Mouse (Mus musculus): ENCODE measurements around the gene Slc18a2. TPM values are rescaled to one million over a fixed set of nuclear protein-coding genes. Genes with fewer than 3 reads are reported as not detected.

Gene Slc18a2
- total RNA-seq, 1 experiment: 0.18 TPM

GRCm38 (mm10) chr19:59228376-59228775 is 32.3 kb upstream of the Slc18a2 start:
- Histone ChIP-seq H3K4me3 (ENCODE audit: insufficient read depth in 1 of 2, low read depth in 1 of 2, low read length in 2 of 2, poor library complexity in 1 of 2, severe bottlenecking in 1 of 2) (no peak overlapping the region), H3K4me1 (ENCODE audit: control insufficient read depth in 2 of 2, insufficient read depth in 2 of 2, low read length in 2 of 2, poor library complexity in 1 of 2) (no peaks in the 10 kb centered on the region), H3K36me3 (ENCODE audit: control insufficient read depth, insufficient read depth, low read length, poor library complexity, severe bottlenecking) (no peaks in the 10 kb centered on the region), H3K27ac (ENCODE audit: insufficient read depth, low read depth, low read length, poor library complexity, severe bottlenecking) (no peak overlapping the region), H3K9me3 (ENCODE audit: control insufficient read depth, insufficient read depth, low read depth, low read length) (no peaks in the 10 kb centered on the region), H3K9ac (ENCODE audit: insufficient read depth, low read depth, low read length, poor library complexity, severe bottlenecking) (no peak overlapping the region)
- no peak for DNase-seq (ENCODE audit: low read depth, low spot score)
- in situ Hi-C loops (cut with MboI; ENCODE audit: low sequenced_read_pairs in 2 of 2, unreplicated experiment in 2 of 2): no loop called here
- TF ChIP-seq ZNF384 (IDR thresholded peaks at IDR 0.05; ENCODE audit: low read depth, low read length) (no peak), ZC3H11A (IDR thresholded peaks at IDR 0.05; ENCODE audit: borderline replicate concordance, low read depth, low read length) (no peak), CHD2 (IDR thresholded peaks at IDR 0.05; ENCODE audit: low read depth, low read length) (no peak), HCFC1 (IDR thresholded peaks at IDR 0.05; ENCODE audit: borderline replicate concordance, insufficient read depth, low read length) (no peak), MAFK (IDR thresholded peaks at IDR 0.05; ENCODE audit: insufficient read depth, low read depth, low read length) (no peak)

GRCm38 (mm10) chr19:59232786-59233185 is 27.9 kb upstream of the Slc18a2 start:
- H3K4me3 ChIP-seq (ENCODE audit: insufficient read depth in 1 of 2, low read depth in 1 of 2, low read length in 2 of 2, poor library complexity in 1 of 2, severe bottlenecking in 1 of 2): no peak overlapping the region
- in situ Hi-C loops (cut with MboI; ENCODE audit: low sequenced_read_pairs in 2 of 2, unreplicated experiment in 2 of 2): no loop called here
- TF ChIP-seq MAFK (IDR thresholded peaks at IDR 0.05; ENCODE audit: insufficient read depth, low read depth, low read length) (no peak), CHD2 (IDR thresholded peaks at IDR 0.05; ENCODE audit: low read depth, low read length) (no peak), ZC3H11A (IDR thresholded peaks at IDR 0.05; ENCODE audit: borderline replicate concordance, low read depth, low read length) (no peak), ZNF384 (IDR thresholded peaks at IDR 0.05; ENCODE audit: low read depth, low read length) (no peak), HCFC1 (IDR thresholded peaks at IDR 0.05; ENCODE audit: borderline replicate concordance, insufficient read depth, low read length) (no peak)

DNA sequence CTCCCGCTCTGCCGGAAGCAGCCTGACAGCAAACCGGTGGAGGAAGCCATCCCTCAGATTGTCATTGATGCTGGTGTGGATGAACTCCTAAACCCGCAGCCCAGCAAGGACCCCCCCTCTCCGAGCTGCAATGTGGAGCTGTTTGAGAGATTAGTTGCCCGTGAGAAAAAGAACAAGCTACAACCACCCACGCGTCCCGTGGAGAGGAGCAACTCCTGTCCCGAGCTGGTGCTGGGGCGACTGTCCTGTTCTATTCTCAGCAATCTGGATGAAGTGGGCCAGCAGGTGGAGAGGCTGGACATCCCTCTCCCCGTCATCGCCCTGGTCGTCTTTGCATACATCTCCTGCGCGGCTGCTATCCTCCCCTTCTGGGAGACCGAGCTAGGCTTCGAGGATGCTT is 25.7 kb upstream of the Slc18a2 start:
- no peak for DNase-seq (ENCODE audit: low read depth, low spot score)
- in situ Hi-C loops (cut with MboI; ENCODE audit: low sequenced_read_pairs in 2 of 2, unreplicated experiment in 2 of 2): no loop called here
- Histone ChIP-seq H3K36me3 (ENCODE audit: control insufficient read depth, insufficient read depth, low read length, poor library complexity, severe bottlenecking) (no peaks in the 10 kb centered on the region; the same call in 1 of the 2 replicates), H3K4me3 (ENCODE audit: insufficient read depth in 1 of 2, low read depth in 1 of 2, low read length in 2 of 2, poor library complexity in 1 of 2, severe bottlenecking in 1 of 2) (no peak overlapping the region), H3K4me1 (ENCODE audit: control insufficient read depth in 2 of 2, insufficient read depth in 2 of 2, low read length in 2 of 2, poor library complexity in 1 of 2) (no peaks in the 10 kb centered on the region; a peak in 1 of 4 replicates), H3K27ac (ENCODE audit: insufficient read depth, low read depth, low read length, poor library complexity, severe bottlenecking) (no peak overlapping the region), H3K9ac (ENCODE audit: insufficient read depth, low read depth, low read length, poor library complexity, severe bottlenecking) (no peak overlapping the region), H3K9me3 (ENCODE audit: control insufficient read depth, insufficient read depth, low read depth, low read length) (no peaks in the 10 kb centered on the region)
- TF ChIP-seq CHD2 (IDR thresholded peaks at IDR 0.05; ENCODE audit: low read depth, low read length): no peak
- TF ChIP-seq HCFC1 (IDR thresholded peaks at IDR 0.05; ENCODE audit: borderline replicate concordance, insufficient read depth, low read length): no peak
- no peak for TF ChIP-seq ZC3H11A (IDR thresholded peaks at IDR 0.05; ENCODE audit: borderline replicate concordance, low read depth, low read length)
- no peak for TF ChIP-seq ZNF384 (IDR thresholded peaks at IDR 0.05; ENCODE audit: low read depth, low read length)
- TF ChIP-seq MAFK (IDR thresholded peaks at IDR 0.05; ENCODE audit: insufficient read depth, low read depth, low read length): no peak

More at GRCm38 (mm10) chr19:59232786-59233185, 27.9 kb upstream of the Slc18a2 start:
- DNase-seq (ENCODE audit: low read depth, low spot score): no peak
- no peak overlapping the region for H3K27ac ChIP-seq (ENCODE audit: insufficient read depth, low read depth, low read length, poor library complexity, severe bottlenecking)
- no peaks in the 10 kb centered on the region; the same call in 1 of the 2 replicates for H3K36me3 ChIP-seq (ENCODE audit: control insufficient read depth, insufficient read depth, low read length, poor library complexity, severe bottlenecking)
- no peaks in the 10 kb centered on the region; a peak in 1 of 4 replicates for H3K4me1 ChIP-seq (ENCODE audit: control insufficient read depth in 2 of 2, insufficient read depth in 2 of 2, low read length in 2 of 2, poor library complexity in 1 of 2)
- no peak overlapping the region for H3K9ac ChIP-seq (ENCODE audit: insufficient read depth, low read depth, low read length, poor library complexity, severe bottlenecking)
- no peaks in the 10 kb centered on the region for H3K9me3 ChIP-seq (ENCODE audit: control insufficient read depth, insufficient read depth, low read depth, low read length)

GRCm38 (mm10) chr19:59236046-59236445 is 24.6 kb upstream of the Slc18a2 start:
- Histone ChIP-seq H3K4me3 (ENCODE audit: insufficient read depth in 1 of 2, low read depth in 1 of 2, low read length in 2 of 2, poor library complexity in 1 of 2, severe bottlenecking in 1 of 2) (no peak overlapping the region), H3K9me3 (ENCODE audit: control insufficient read depth, insufficient read depth, low read depth, low read length) (no peaks in the 10 kb centered on the region), H3K27ac (ENCODE audit: insufficient read depth, low read depth, low read length, poor library complexity, severe bottlenecking) (no peak overlapping the region), H3K36me3 (ENCODE audit: control insufficient read depth, insufficient read depth, low read length, poor library complexity, severe bottlenecking) (no peaks in the 10 kb centered on the region; the same call in 1 of the 2 replicates), H3K9ac (ENCODE audit: insufficient read depth, low read depth, low read length, poor library complexity, severe bottlenecking) (no peak overlapping the region), H3K4me1 (ENCODE audit: control insufficient read depth in 2 of 2, insufficient read depth in 2 of 2, low read length in 2 of 2, poor library complexity in 1 of 2) (no peaks in the 10 kb centered on the region; a peak in 1 of 4 replicates)
- no peak for DNase-seq (ENCODE audit: low read depth, low spot score)
- TF ChIP-seq CHD2 (IDR thresholded peaks at IDR 0.05; ENCODE audit: low read depth, low read length): no peak
- TF ChIP-seq ZC3H11A (IDR thresholded peaks at IDR 0.05; ENCODE audit: borderline replicate concordance, low read depth, low read length): no peak
- TF ChIP-seq MAFK (IDR thresholded peaks at IDR 0.05; ENCODE audit: insufficient read depth, low read depth, low read length): no peak
- no peak for TF ChIP-seq ZNF384 (IDR thresholded peaks at IDR 0.05; ENCODE audit: low read depth, low read length)
- no peak for TF ChIP-seq HCFC1 (IDR thresholded peaks at IDR 0.05; ENCODE audit: borderline replicate concordance, insufficient read depth, low read length)
- in situ Hi-C loops (cut with MboI; ENCODE audit: low sequenced_read_pairs in 2 of 2, unreplicated experiment in 2 of 2): no loop called here
